Mouse (Mus musculus) neutrophil, adult 83 days (primary cell): ENCODE results near the gene Gm47955. TPM values are rescaled to one million over a fixed set of nuclear protein-coding genes. Genes with fewer than 3 reads are reported as not detected.

Experiments
- total RNA-seq, 2 experiments: library from RNA; stranded (reverse); gene quantifications; one replicate each; pipeline ENCODE4 v1.2.4; 2023

Gene Gm47955
- total RNA-seq: not detected

DNA sequence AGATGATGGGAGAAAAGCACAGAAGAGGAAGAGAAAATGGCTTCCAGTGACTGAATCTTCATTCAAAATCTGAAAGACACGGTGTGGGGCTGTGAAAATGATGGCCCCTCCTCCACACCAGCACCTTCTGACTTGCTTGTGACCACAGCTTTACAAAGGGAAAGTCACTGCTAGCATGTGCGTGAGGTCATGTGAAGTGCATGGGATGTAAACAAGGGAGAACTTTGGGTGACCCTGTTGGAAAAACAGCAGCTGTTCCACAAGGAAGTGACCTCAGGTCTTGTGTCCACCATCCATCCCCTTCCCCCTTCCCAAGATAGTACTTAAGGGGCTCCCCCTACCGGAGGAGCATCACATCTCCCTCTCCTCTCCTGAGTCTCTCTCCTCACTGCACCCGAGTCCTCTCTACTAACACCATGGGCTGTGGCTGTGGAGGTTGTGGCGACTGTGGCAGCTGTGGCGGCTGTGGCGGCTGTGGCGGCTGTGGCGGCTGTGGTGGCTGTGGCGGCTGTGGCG, at the start of gene Gm47955:
Gene Gm47955, plus strand, starts transcription at position 417 of the 516 bp plus-strand sequence.

GRCm38 (mm10) chr1:82913025-82913424, 47.1 kb upstream of the Gm47955 start, which contains the start of gene A030005L19Rik:
Gene A030005L19Rik (plus strand): TSS chr1:82913325.

DNA sequence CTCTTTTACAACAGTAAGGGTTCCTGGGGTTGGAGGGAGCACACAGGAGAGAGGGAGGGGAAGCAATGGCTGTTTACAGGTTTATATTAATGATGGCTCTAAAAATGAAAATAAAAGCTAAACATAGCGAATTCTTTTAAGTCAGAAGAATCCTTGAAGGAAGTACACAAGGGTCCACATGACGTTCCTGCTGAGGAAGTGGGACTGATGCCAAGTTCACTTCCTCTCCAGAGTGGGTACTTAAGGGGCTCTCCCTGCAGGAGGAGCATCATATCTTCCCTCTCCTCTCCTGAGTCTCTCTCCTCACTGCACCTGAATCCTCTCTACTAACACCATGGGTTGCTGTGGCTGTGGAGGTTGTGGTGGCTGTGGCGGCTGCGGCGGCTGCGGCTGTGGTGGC, 35.4 kb upstream of the Gm47955 start, which contains the start of gene A030014E15Rik:
Gene A030014E15Rik, plus strand, starts transcription at position 268 of the 400 bp plus-strand sequence.

DNA sequence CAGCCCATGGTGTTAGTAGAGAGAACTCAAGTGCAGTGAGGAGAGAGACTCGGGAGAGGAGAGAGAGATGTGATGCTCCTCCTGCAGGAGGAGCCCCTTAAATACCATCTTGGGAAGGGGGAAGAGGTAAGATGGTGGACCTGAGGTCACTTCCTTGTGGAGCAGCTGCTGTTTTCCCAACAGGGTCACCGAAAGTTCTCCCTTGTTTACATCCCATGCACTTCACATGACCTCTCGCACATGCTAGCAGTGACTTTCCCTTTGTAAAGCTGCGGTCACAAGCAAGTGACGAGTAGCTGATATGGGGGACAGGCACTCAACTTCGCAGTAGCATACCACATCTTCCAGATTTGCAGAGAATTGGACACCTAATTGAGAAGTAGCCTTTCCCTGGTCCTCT, 28.8 kb upstream of the Gm47955 start, which contains the start of gene Gm6217:
Gene Gm6217, minus strand, starts transcription at position 74 of the 400 bp plus-strand sequence.

GRCm38 (mm10) chr1:82943295-82943694, 16.8 kb upstream of the Gm47955 start, which contains the start of gene A030003K21Rik:
Gene A030003K21Rik (minus strand): TSS chr1:82943388.

GRCm38 (mm10) chr1:82955913-82956312, 4.2 kb upstream of the Gm47955 start, which contains the start of gene Gm7544:
Gene Gm7544 (minus strand): TSS chr1:82956013.

GRCm38 (mm10) chr1:83000306-83000705, 40.2 kb downstream of the Gm47955 start, which contains the start of gene Gm47959:
Gene Gm47959 (plus strand): TSS chr1:83000548.

Other genes starting within 250 kb of the Gm47955 start
- gene Mff, start 235.4 kb upstream of the Gm47955 start, total RNA-seq: 100 to 1,000 TPM; 101 to 108 TPM
- gene Tm4sf20, start 191.8 kb upstream of the Gm47955 start, total RNA-seq: not detected
- not detected for gene Gm47791, start 189.0 kb upstream of the Gm47955 start, total RNA-seq
- gene Agfg1, start 120.8 kb upstream of the Gm47955 start, total RNA-seq: 10 to 100 TPM; 48.0 to 50.7 TPM
- gene A030005L19Rik, start 47.0 kb upstream of the Gm47955 start, total RNA-seq: not detected
- not detected for gene A030014E15Rik, start 35.4 kb upstream of the Gm47955 start, total RNA-seq
- gene Gm6217, start 28.9 kb upstream of the Gm47955 start, total RNA-seq: not detected
- gene A030003K21Rik, start 16.9 kb upstream of the Gm47955 start, total RNA-seq: not detected
- not detected for gene Gm7544, start 4.3 kb upstream of the Gm47955 start, total RNA-seq
- not detected for gene Gm47959, start 40.3 kb downstream of the Gm47955 start, total RNA-seq
- gene Slc19a3, start 78.2 kb downstream of the Gm47955 start, total RNA-seq: not detected
- gene Krtap28-10, start 82.2 kb downstream of the Gm47955 start, total RNA-seq: not detected
- not detected for gene Gm47969, start 84.6 kb downstream of the Gm47955 start, total RNA-seq
- gene A030005K14Rik, start 99.1 kb downstream of the Gm47955 start, total RNA-seq: not detected
- not detected for gene Krtap28-13, start 100.6 kb downstream of the Gm47955 start, total RNA-seq
- not detected for gene Ccl20, start 156.5 kb downstream of the Gm47955 start, total RNA-seq
- gene Daw1, start 199.5 kb downstream of the Gm47955 start, total RNA-seq: not detected